Mouse (Mus musculus) liver, embryonic 11.5 days (tissue): ENCODE measurements around the gene Cacna1a. TPM values are rescaled to one million over a fixed set of nuclear protein-coding genes. Genes with fewer than 3 reads are reported as not detected.

Experiments used
- ATAC-seq: fragments of 200-750 bp; cut with Nextera tagmentation; replicated peaks from 2 replicates; pipeline ENCODE4 v1.8.0; 2017; ENCODE audit warnings: moderate number of reproducible peaks, mild to moderate bottlenecking, moderate TSS enrichment, moderate library complexity; ENCODE audit not compliant: low FRiP score
- DNase-seq: peaks from one replicate; pipeline ENCODE4 v3.0.0-alpha.2; 2017; ENCODE audit warnings: low spot score
- H3K27ac ChIP-seq: fragments of 300-500 bp; sonication (generic); 2 replicates; pipeline ENCODE4 v1.5.1; 2014; ENCODE audit warnings: mild to moderate bottlenecking, low read depth, low read length, control low read depth
- H3K27me3 ChIP-seq: fragments of 300-500 bp; sonication (generic); replicated peaks from 2 replicates; pipeline ENCODE4 v1.6.1; 2014; ENCODE audit warnings: low read length, mixed read lengths; ENCODE audit not compliant: control insufficient read depth, insufficient read depth
- H3K36me3 ChIP-seq: fragments of 300-500 bp; sonication (generic); 2 replicates; pipeline ENCODE4 v1.6.1; 2014; ENCODE audit warnings: mild to moderate bottlenecking, low read length, moderate library complexity, mixed read lengths; ENCODE audit not compliant: control insufficient read depth, insufficient read depth
- H3K4me1 ChIP-seq: fragments of 300-500 bp; sonication (generic); replicated peaks from 2 replicates; pipeline ENCODE4 v1.6.1; 2014; ENCODE audit warnings: low read length, mixed read lengths; ENCODE audit not compliant: control insufficient read depth, insufficient read depth
- H3K4me2 ChIP-seq: fragments of 300-500 bp; sonication (generic); 2 replicates; pipeline ENCODE4 v1.6.1; 2014; ENCODE audit warnings: mild to moderate bottlenecking, control low read depth, moderate library complexity
- H3K4me3 ChIP-seq: fragments of 300-500 bp; sonication (generic); 2 replicates; pipeline ENCODE4 v1.5.1; 2014; ENCODE audit warnings: low read depth, low read length, control low read depth
- H3K9ac ChIP-seq: fragments of 300-500 bp; sonication (generic); 2 replicates; pipeline ENCODE4 v1.6.1; 2014; ENCODE audit warnings: low read depth, low read length, control low read depth
- H3K9me3 ChIP-seq: fragments of 300-500 bp; sonication (generic); 2 replicates; pipeline ENCODE4 v1.6.1; 2016; ENCODE audit warnings: low read length, inconsistent platforms, mixed read lengths; ENCODE audit not compliant: control insufficient read depth
- whole genome bisulfite sequencing: fragments of 180-500 bp; shearing (Covaris S2); extraction: QIAGEN DNeasy Blood & Tissue Kit; methylation state at CpG from one replicate; pipeline ENCODE4 v1.1.7; 2014; 5-methylcytosine and 5-hydroxymethylcytosine counted together
- polyA plus RNA-seq: library from polyadenylated mRNA; unstranded; fragments of >200 nt; fragmentation: Nextera tagmentation; extraction: Ambion mirVana; gene quantifications from 2 replicates; pipeline ENCODE4 v1.2.1, GENCODE M21; 2014

The Cacna1a gene
- polyA plus RNA-seq, 1 experiment from 2014 or later, result 1.8 TPM

GRCm38 (mm10) chr8:84520999-84521398, 132.8 kb downstream of the Cacna1a start:
- Histone ChIP-seq H3K4me2 (no peak overlapping the region), H3K9ac (no peak overlapping the region), H3K4me1 (no peaks in the 10 kb centered on the region), H3K9me3 (peaks cover 3% of the 10 kb centered on the region), H3K27ac (no peak overlapping the region), H3K4me3 (no peak overlapping the region), H3K27me3 (no peaks in the 10 kb centered on the region), H3K36me3 (no peaks in the 10 kb centered on the region)
- 57% methylated on average over 2 of the region's 2 CpGs for WGBS
- no peak for DNase-seq
- no peak for ATAC-seq

GRCm38 (mm10) chr8:84528036-84528435, 139.8 kb downstream of the Cacna1a start:
- ATAC-seq, result no peak
- Histone ChIP-seq H3K27me3 (no peaks in the 10 kb centered on the region), H3K27ac (no peak overlapping the region), H3K4me3 (no peak overlapping the region), H3K36me3 (no peaks in the 10 kb centered on the region), H3K9ac (no peak overlapping the region), H3K4me2 (no peak overlapping the region), H3K4me1 (no peaks in the 10 kb centered on the region), H3K9me3 (peaks cover 3% of the 10 kb centered on the region)
- WGBS, result 79% methylated on average over 7 of the region's 7 CpGs
- DNase-seq, result no peak

- DNase-seq, result no peak
- no peak overlapping the region for H3K4me2 ChIP-seq
- no peak for ATAC-seq
- WGBS, result 64% methylated on average over 4 of the region's 4 CpGs
- no peaks in the 10 kb centered on the region for H3K4me1 ChIP-seq
- no peaks in the 10 kb centered on the region for H3K36me3 ChIP-seq
- peaks cover 3% of the 10 kb centered on the region for H3K9me3 ChIP-seq
- H3K27ac ChIP-seq, result no peak overlapping the region
- H3K4me3 ChIP-seq, result no peak overlapping the region
- H3K9ac ChIP-seq, result no peak overlapping the region
- no peaks in the 10 kb centered on the region for H3K27me3 ChIP-seq
Observed at GRCm38 (mm10) chr8:84529548-84529947, 141.3 kb downstream of the Cacna1a start.

GRCm38 (mm10) chr8:84532725-84533124, 144.5 kb downstream of the Cacna1a start:
- no peaks in the 10 kb centered on the region for H3K36me3 ChIP-seq
- DNase-seq (no peak), ATAC-seq (no peak)
- H3K4me3 ChIP-seq, result no peak overlapping the region
- H3K9ac ChIP-seq, result no peak overlapping the region
- no peaks in the 10 kb centered on the region for H3K27me3 ChIP-seq
- H3K9me3 ChIP-seq, result no peaks in the 10 kb centered on the region
- no peaks in the 10 kb centered on the region for H3K4me1 ChIP-seq
- no peak overlapping the region for H3K27ac ChIP-seq
- no peak overlapping the region for H3K4me2 ChIP-seq
- WGBS, result 77% methylated on average over 1 of the region's 1 CpGs

GRCm38 (mm10) chr8:84533341-84533740, 145.1 kb downstream of the Cacna1a start:
- H3K27me3 ChIP-seq, result no peaks in the 10 kb centered on the region
- 67% methylated on average over 4 of the region's 4 CpGs for WGBS
- no peak overlapping the region for H3K4me2 ChIP-seq
- H3K9me3 ChIP-seq, result no peaks in the 10 kb centered on the region
- H3K36me3 ChIP-seq, result no peaks in the 10 kb centered on the region
- ATAC-seq, result no peak
- DNase-seq, result no peak
- no peak overlapping the region for H3K4me3 ChIP-seq
- H3K4me1 ChIP-seq, result no peaks in the 10 kb centered on the region
- H3K9ac ChIP-seq, result no peak overlapping the region
- no peak overlapping the region for H3K27ac ChIP-seq

GRCm38 (mm10) chr8:84536917-84537316, 148.7 kb downstream of the Cacna1a start:
- Histone ChIP-seq H3K9ac (no peak overlapping the region), H3K4me2 (no peak overlapping the region), H3K4me1 (no peaks in the 10 kb centered on the region), H3K27ac (no peak overlapping the region), H3K27me3 (no peaks in the 10 kb centered on the region), H3K36me3 (no peaks in the 10 kb centered on the region), H3K9me3 (no peaks in the 10 kb centered on the region), H3K4me3 (no peak overlapping the region)
- ATAC-seq (no peak), DNase-seq (no peak)
- WGBS, result 74% methylated on average over 5 of the region's 5 CpGs

GRCm38 (mm10) chr8:84539376-84539775, 151.1 kb downstream of the Cacna1a start:
- no peaks in the 10 kb centered on the region for H3K4me1 ChIP-seq
- DNase-seq (no peak), ATAC-seq (no peak)
- H3K9me3 ChIP-seq, result no peaks in the 10 kb centered on the region
- no peak overlapping the region for H3K4me3 ChIP-seq
- no peaks in the 10 kb centered on the region for H3K36me3 ChIP-seq
- no peaks in the 10 kb centered on the region for H3K27me3 ChIP-seq
- no peak overlapping the region for H3K9ac ChIP-seq
- 49% methylated on average over 6 of the region's 6 CpGs for WGBS
- H3K27ac ChIP-seq, result no peak overlapping the region
- H3K4me2 ChIP-seq, result no peak overlapping the region

- no peaks in the 10 kb centered on the region for H3K36me3 ChIP-seq
- no peak overlapping the region for H3K9ac ChIP-seq
- 74% methylated on average over 7 of the region's 7 CpGs for WGBS
- no peak overlapping the region for H3K27ac ChIP-seq
- no peak overlapping the region for H3K4me2 ChIP-seq
- no peaks in the 10 kb centered on the region for H3K4me1 ChIP-seq
- no peak overlapping the region for H3K4me3 ChIP-seq
- ATAC-seq (no peak), DNase-seq (no peak)
- no peaks in the 10 kb centered on the region for H3K27me3 ChIP-seq
- no peaks in the 10 kb centered on the region for H3K9me3 ChIP-seq
Observed at GRCm38 (mm10) chr8:84542481-84542880, 154.2 kb downstream of the Cacna1a start.

- H3K9me3 ChIP-seq, result no peaks in the 10 kb centered on the region
- no peak overlapping the region for H3K27ac ChIP-seq
- H3K4me1 ChIP-seq, result no peaks in the 10 kb centered on the region
- ATAC-seq (peak; percentile 67), DNase-seq (no peak)
- H3K36me3 ChIP-seq, result no peaks in the 10 kb centered on the region
- no peak overlapping the region for H3K9ac ChIP-seq
- no peak overlapping the region for H3K4me2 ChIP-seq
- H3K4me3 ChIP-seq, result no peak overlapping the region
- 37% methylated on average over 3 of the region's 3 CpGs for WGBS
- H3K27me3 ChIP-seq, result no peaks in the 10 kb centered on the region
Observed at GRCm38 (mm10) chr8:84545522-84545921, 157.3 kb downstream of the Cacna1a start.
